Mouse (Mus musculus) ES-Bruce4 (cell line): ENCODE results near the gene Osmr. TPM values are rescaled to one million over a fixed set of nuclear protein-coding genes. Genes with fewer than 3 reads are reported as not detected.

Experiments used
- H3K27ac ChIP-seq: 2 replicates; pipeline ENCODE4 v1.5.1; 2012; ENCODE audit warnings: low read length, inconsistent platforms; ENCODE audit not compliant: insufficient read depth
- H3K27me3 ChIP-seq: 2 replicates; pipeline ENCODE4 v1.6.1; 2012; ENCODE audit warnings: mild to moderate bottlenecking, low read length, inconsistent platforms; ENCODE audit not compliant: control insufficient read depth, poor library complexity, insufficient read depth, severe bottlenecking
- H3K36me3 ChIP-seq: 2 replicates; pipeline ENCODE4 v1.6.1; 2012; ENCODE audit warnings: inconsistent platforms, mild to moderate bottlenecking, low read length, moderate library complexity; ENCODE audit not compliant: control insufficient read depth, poor library complexity, insufficient read depth, severe bottlenecking
- H3K4me1 ChIP-seq: one replicate; pipeline ENCODE4 v1.8.1; 2011; ENCODE audit warnings: low read length; ENCODE audit not compliant: control insufficient read depth, insufficient read depth
- H3K4me3 ChIP-seq: 2 replicates; pipeline ENCODE4 v1.5.1; 2011; ENCODE audit warnings: low read depth, mild to moderate bottlenecking, low read length
- H3K9ac ChIP-seq: 2 replicates; pipeline ENCODE4 v1.6.1; 2012; ENCODE audit warnings: low read depth, mild to moderate bottlenecking, inconsistent platforms; ENCODE audit not compliant: poor library complexity, severe bottlenecking
- H3K9me3 ChIP-seq: replicated peaks from 2 replicates; pipeline ENCODE4 v1.6.1; 2012; ENCODE audit warnings: mild to moderate bottlenecking, low read length, inconsistent platforms; ENCODE audit not compliant: control insufficient read depth, poor library complexity, insufficient read depth, severe bottlenecking
- CTCF ChIP-seq: IDR thresholded peaks from one replicate; pipeline ENCODE4 v1.8.1; 2011; ENCODE audit warnings: low read depth, low read length
- EP300 ChIP-seq: IDR thresholded peaks from 2 replicates; pipeline ENCODE4 v1.6.1; 2011; ENCODE audit warnings: low read depth, low read length; ENCODE audit not compliant: insufficient read depth
- POLR2A ChIP-seq: IDR thresholded peaks from one replicate; pipeline ENCODE4 v1.8.1; 2011; ENCODE audit warnings: low read length; ENCODE audit not compliant: insufficient read depth
- polyA plus RNA-seq: library from polyadenylated mRNA; stranded (reverse); fragments of >200 nt; gene quantifications from 2 replicates; pipeline ENCODE4 v1.2.4, GENCODE M21; 2011; ENCODE audit warnings: low read depth; ENCODE audit not compliant: missing spikeins, insufficient read depth, insufficient read length

The Osmr gene
- polyA plus RNA-seq = 1.4 and 1.8 TPM in 2 replicates

- H3K27ac ChIP-seq = no peak within 1 kb of the TSS
- TF ChIP-seq CTCF (no peak), EP300 (no peak), POLR2A (no peak)
- H3K4me3 ChIP-seq = peak within 1 kb of the TSS; percentile 51
- peaks cover 2% of the 10 kb centered on the region for H3K4me1 ChIP-seq
- H3K9me3 ChIP-seq = no peaks in the 10 kb centered on the region
- H3K9ac ChIP-seq = peak within 1 kb of the TSS; percentile 45
- H3K36me3 ChIP-seq = no peaks in the 10 kb centered on the region
- H3K27me3 ChIP-seq = no peaks in the 10 kb centered on the region; the same call in 1 of the 2 replicates
Measured at GRCm38 (mm10) chr15:6874601-6875019, at the start of gene Osmr. Osmr (minus strand) TSS chr15:6874969.

DNA sequence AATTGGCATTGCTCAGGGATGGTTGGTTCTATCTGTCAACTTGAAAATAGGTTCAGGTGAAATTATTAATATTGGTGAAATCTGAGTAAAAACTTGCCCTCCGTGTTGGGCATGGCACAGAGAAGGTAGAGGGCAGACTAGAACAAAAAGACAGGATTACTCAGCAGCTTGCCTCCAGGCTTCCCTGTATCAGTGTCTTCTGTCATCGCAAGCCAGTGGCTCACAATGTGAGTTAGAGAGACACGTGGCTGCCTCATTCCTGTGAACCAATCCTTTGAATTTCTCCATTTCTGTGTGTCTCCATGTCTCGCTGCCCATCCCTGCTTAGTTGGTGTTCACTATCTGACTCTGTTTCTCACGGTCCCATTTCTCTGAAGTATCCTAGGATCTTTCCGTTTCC, 44.6 kb upstream of the Osmr start:
- Histone ChIP-seq H3K9ac (no peak overlapping the region), H3K36me3 (no peaks in the 10 kb centered on the region), H3K4me3 (no peak overlapping the region), H3K4me1 (no peaks in the 10 kb centered on the region), H3K9me3 (no peaks in the 10 kb centered on the region), H3K27ac (no peak overlapping the region), H3K27me3 (no peaks in the 10 kb centered on the region)
- TF ChIP-seq POLR2A (no peak), CTCF (no peak), EP300 (no peak)

- Histone ChIP-seq H3K9ac (no peak overlapping the region), H3K9me3 (no peaks in the 10 kb centered on the region), H3K27me3 (no peaks in the 10 kb centered on the region), H3K4me1 (no peaks in the 10 kb centered on the region), H3K36me3 (no peaks in the 10 kb centered on the region), H3K4me3 (no peak overlapping the region), H3K27ac (no peak overlapping the region)
- TF ChIP-seq EP300 = no peak
- no peak for TF ChIP-seq CTCF
- no peak for TF ChIP-seq POLR2A
Measured at GRCm38 (mm10) chr15:6914163-6914562, 39.4 kb upstream of the Osmr start.

- Histone ChIP-seq H3K4me1 (no peaks in the 10 kb centered on the region), H3K27ac (no peak overlapping the region), H3K9me3 (no peaks in the 10 kb centered on the region), H3K9ac (no peak overlapping the region), H3K36me3 (no peaks in the 10 kb centered on the region), H3K27me3 (no peaks in the 10 kb centered on the region), H3K4me3 (no peak overlapping the region)
- TF ChIP-seq CTCF = peak; percentile 96
- peak; percentile 79 for TF ChIP-seq EP300
- TF ChIP-seq POLR2A = no peak
Measured at GRCm38 (mm10) chr15:6909669-6910068, 34.9 kb upstream of the Osmr start.

GRCm38 (mm10) chr15:6909084-6909483, 34.3 kb upstream of the Osmr start:
- Histone ChIP-seq H3K27ac (no peak overlapping the region), H3K27me3 (no peaks in the 10 kb centered on the region), H3K4me3 (0 out of 2 replicates have a peak overlapping the region, but pooled peaks have one; percentile 16), H3K36me3 (no peaks in the 10 kb centered on the region), H3K4me1 (no peaks in the 10 kb centered on the region), H3K9ac (no peak overlapping the region), H3K9me3 (no peaks in the 10 kb centered on the region)
- TF ChIP-seq EP300 = no peak

GRCm38 (mm10) chr15:6908601-6909000, 33.8 kb upstream of the Osmr start:
- H3K4me3 ChIP-seq = no peak overlapping the region
- no peaks in the 10 kb centered on the region for H3K27me3 ChIP-seq
- TF ChIP-seq EP300 (no peak), POLR2A (no peak), CTCF (no peak)
- H3K27ac ChIP-seq = no peak overlapping the region
- no peak overlapping the region for H3K9ac ChIP-seq
- H3K9me3 ChIP-seq = no peaks in the 10 kb centered on the region
- peaks cover 2% of the 10 kb centered on the region for H3K4me1 ChIP-seq
- no peaks in the 10 kb centered on the region for H3K36me3 ChIP-seq
